Mouse (Mus musculus): ENCODE measurements around the gene Enox1. TPM values are rescaled to one million over a fixed set of nuclear protein-coding genes. Genes with fewer than 3 reads are reported as not detected.

Enox1 gene
- polyA plus RNA-seq, 1 experiment from 2014 or later, result 1.9 TPM

GRCm38 (mm10) chr14:77291756-77292155, 135.2 kb downstream of the Enox1 start:
- no peaks in the 10 kb centered on the region for H3K36me3 ChIP-seq (ENCODE audit: control insufficient read depth, insufficient read depth)
- no peak overlapping the region for H3K4me2 ChIP-seq (replicated peaks; ENCODE audit: low read depth)
- TF ChIP-seq CTCF (IDR thresholded peaks at IDR 0.05; ENCODE audit: low read depth), result no peak
- no peak overlapping the region for H3K27ac ChIP-seq (ENCODE audit: low read depth, low read length)
- 86% methylated on average over 5 of the region's 5 CpGs for WGBS
- no peak overlapping the region for H3K4me3 ChIP-seq (ENCODE audit: low read depth, low read length)
- no peaks in the 10 kb centered on the region for H3K27me3 ChIP-seq (replicated peaks; ENCODE audit: control insufficient read depth, insufficient read depth, low read length)
- no peaks in the 10 kb centered on the region for H3K9me3 ChIP-seq (ENCODE audit: control insufficient read depth)
- H3K9ac ChIP-seq (ENCODE audit: low read depth, low read length), result no peak overlapping the region
- H3K4me1 ChIP-seq (replicated peaks; ENCODE audit: control insufficient read depth, insufficient read depth, low read length), result no peaks in the 10 kb centered on the region
- no peak for ATAC-seq

GRCm38 (mm10) chr14:77297039-77297438, 140.5 kb downstream of the Enox1 start:
- ATAC-seq, result no peak
- peak; percentile 18; the same call in 1 of the 2 replicates for TF ChIP-seq CTCF (IDR thresholded peaks at IDR 0.05; ENCODE audit: low read depth)
- no peak overlapping the region for H3K4me3 ChIP-seq (ENCODE audit: low read depth, low read length)
- H3K36me3 ChIP-seq (ENCODE audit: control insufficient read depth, insufficient read depth), result no peaks in the 10 kb centered on the region
- no peak overlapping the region for H3K4me2 ChIP-seq (replicated peaks; ENCODE audit: low read depth)
- no peaks in the 10 kb centered on the region for H3K9me3 ChIP-seq (ENCODE audit: control insufficient read depth)
- no peaks in the 10 kb centered on the region for H3K4me1 ChIP-seq (replicated peaks; ENCODE audit: control insufficient read depth, insufficient read depth, low read length)
- H3K27ac ChIP-seq (ENCODE audit: low read depth, low read length), result no peak overlapping the region
- H3K27me3 ChIP-seq (replicated peaks; ENCODE audit: control insufficient read depth, insufficient read depth, low read length), result no peaks in the 10 kb centered on the region
- WGBS, result 68% methylated on average over 4 of the region's 4 CpGs
- H3K9ac ChIP-seq (ENCODE audit: low read depth, low read length), result no peak overlapping the region

- Histone ChIP-seq H3K27ac (ENCODE audit: low read depth, low read length) (no peak overlapping the region), H3K4me1 (replicated peaks; ENCODE audit: control insufficient read depth, insufficient read depth, low read length) (no peaks in the 10 kb centered on the region), H3K9ac (ENCODE audit: low read depth, low read length) (no peak overlapping the region), H3K4me2 (replicated peaks; ENCODE audit: low read depth) (no peak overlapping the region), H3K36me3 (ENCODE audit: control insufficient read depth, insufficient read depth) (no peaks in the 10 kb centered on the region), H3K27me3 (replicated peaks; ENCODE audit: control insufficient read depth, insufficient read depth, low read length) (no peaks in the 10 kb centered on the region), H3K4me3 (ENCODE audit: low read depth, low read length) (no peak overlapping the region), H3K9me3 (ENCODE audit: control insufficient read depth) (no peaks in the 10 kb centered on the region)
- no peak for ATAC-seq
- WGBS, result 91% methylated on average over 3 of the region's 3 CpGs
- no peak for TF ChIP-seq CTCF (IDR thresholded peaks at IDR 0.05; ENCODE audit: low read depth)
These were observed 141.8 kb downstream of the Enox1 start for GRCm38 (mm10) chr14:77298327-77298726.

- H3K4me1 ChIP-seq (replicated peaks; ENCODE audit: control insufficient read depth, insufficient read depth, low read length), result no peaks in the 10 kb centered on the region
- H3K4me2 ChIP-seq (replicated peaks; ENCODE audit: low read depth), result no peak overlapping the region
These were observed 153.0 kb downstream of the Enox1 start for GRCm38 (mm10) chr14:77309571-77309970.

GRCm38 (mm10) chr14:77311456-77311855, 154.9 kb downstream of the Enox1 start:
- Histone ChIP-seq H3K27ac (ENCODE audit: low read depth, low read length) (no peak overlapping the region), H3K9ac (ENCODE audit: low read depth, low read length) (no peak overlapping the region), H3K4me2 (replicated peaks; ENCODE audit: low read depth) (no peak overlapping the region), H3K4me3 (ENCODE audit: low read depth, low read length) (no peak overlapping the region), H3K4me1 (replicated peaks; ENCODE audit: control insufficient read depth, insufficient read depth, low read length) (no peaks in the 10 kb centered on the region), H3K9me3 (ENCODE audit: control insufficient read depth) (no peaks in the 10 kb centered on the region), H3K27me3 (replicated peaks; ENCODE audit: control insufficient read depth, insufficient read depth, low read length) (no peaks in the 10 kb centered on the region), H3K36me3 (ENCODE audit: control insufficient read depth, insufficient read depth) (no peaks in the 10 kb centered on the region)
- 63% methylated on average over 6 of the region's 6 CpGs for WGBS
- TF ChIP-seq CTCF (IDR thresholded peaks at IDR 0.05; ENCODE audit: low read depth), result no peak
- no peak for ATAC-seq

More at GRCm38 (mm10) chr14:77309571-77309970, 153.0 kb downstream of the Enox1 start:
- Histone ChIP-seq H3K27me3 (replicated peaks; ENCODE audit: control insufficient read depth, insufficient read depth, low read length) (no peaks in the 10 kb centered on the region), H3K27ac (ENCODE audit: low read depth, low read length) (no peak overlapping the region), H3K9ac (ENCODE audit: low read depth, low read length) (no peak overlapping the region), H3K36me3 (ENCODE audit: control insufficient read depth, insufficient read depth) (no peaks in the 10 kb centered on the region), H3K4me3 (ENCODE audit: low read depth, low read length) (no peak overlapping the region), H3K9me3 (ENCODE audit: control insufficient read depth) (no peaks in the 10 kb centered on the region)
- ATAC-seq, result no peak
- TF ChIP-seq CTCF (IDR thresholded peaks at IDR 0.05; ENCODE audit: low read depth), result no peak
- 67% methylated on average over 3 of the region's 3 CpGs for WGBS

GRCm38 (mm10) chr14:77319396-77319795, 162.8 kb downstream of the Enox1 start:
- Histone ChIP-seq H3K27me3 (replicated peaks; ENCODE audit: control insufficient read depth, insufficient read depth, low read length) (no peaks in the 10 kb centered on the region), H3K36me3 (ENCODE audit: control insufficient read depth, insufficient read depth) (no peaks in the 10 kb centered on the region), H3K27ac (ENCODE audit: low read depth, low read length) (no peak overlapping the region), H3K4me3 (ENCODE audit: low read depth, low read length) (no peak overlapping the region), H3K4me1 (replicated peaks; ENCODE audit: control insufficient read depth, insufficient read depth, low read length) (no peaks in the 10 kb centered on the region), H3K4me2 (replicated peaks; ENCODE audit: low read depth) (no peak overlapping the region), H3K9ac (ENCODE audit: low read depth, low read length) (no peak overlapping the region), H3K9me3 (ENCODE audit: control insufficient read depth) (no peaks in the 10 kb centered on the region)
- no peak for ATAC-seq
- no peak for TF ChIP-seq CTCF (IDR thresholded peaks at IDR 0.05; ENCODE audit: low read depth)
- WGBS, result 88% methylated on average over 7 of the region's 7 CpGs

- Histone ChIP-seq H3K27ac (ENCODE audit: low read depth, low read length) (no peak overlapping the region), H3K9ac (ENCODE audit: low read depth, low read length) (no peak overlapping the region), H3K36me3 (ENCODE audit: control insufficient read depth, insufficient read depth) (no peaks in the 10 kb centered on the region), H3K27me3 (replicated peaks; ENCODE audit: control insufficient read depth, insufficient read depth, low read length) (no peaks in the 10 kb centered on the region), H3K9me3 (ENCODE audit: control insufficient read depth) (no peaks in the 10 kb centered on the region), H3K4me2 (replicated peaks; ENCODE audit: low read depth) (no peak overlapping the region), H3K4me3 (ENCODE audit: low read depth, low read length) (no peak overlapping the region), H3K4me1 (replicated peaks; ENCODE audit: control insufficient read depth, insufficient read depth, low read length) (no peaks in the 10 kb centered on the region)
- WGBS, result 85% methylated on average over 2 of the region's 2 CpGs
- ATAC-seq, result no peak
- no peak for TF ChIP-seq CTCF (IDR thresholded peaks at IDR 0.05; ENCODE audit: low read depth)
These were observed 167.8 kb downstream of the Enox1 start for GRCm38 (mm10) chr14:77324348-77324747.

Measured in intestine, postnatal 0 days (tissue).